Mouse (Mus musculus): ENCODE measurements around the gene Mta2. TPM values are rescaled to one million over a fixed set of nuclear protein-coding genes. Genes with fewer than 3 reads are reported as not detected.
A peak's percentile ranks its signal among the peaks of the same experiment; 100 is the strongest.

Gene Mta2
- polyA plus RNA-seq, 1 experiment from 2014 or later: 192 TPM

DNA sequence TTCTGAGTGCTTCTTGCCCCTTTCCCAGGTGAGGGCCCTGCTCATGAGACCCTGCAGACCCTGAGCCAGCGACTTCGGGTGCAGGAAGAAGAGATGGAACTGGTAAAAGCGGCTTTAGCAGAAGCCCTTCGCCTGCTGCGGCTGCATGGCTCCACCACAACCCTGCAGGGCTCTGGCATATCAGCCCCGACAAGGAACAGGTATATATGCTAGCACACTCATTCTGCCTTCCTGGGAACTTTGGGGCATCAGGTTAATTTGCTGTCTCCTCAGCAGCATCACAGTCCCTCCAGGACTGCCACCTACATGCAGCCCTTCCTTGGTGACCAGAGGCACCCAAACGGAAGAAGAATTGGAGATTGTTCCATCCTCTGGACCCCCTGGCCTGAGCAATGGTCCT lies 10.9 kb upstream of the Mta2 start:
- Histone ChIP-seq H3K9ac (replicated peaks) (peak overlapping the region; percentile 71; the same call in 1 of the 2 replicates), H3K36me3 (peaks cover 31% of the 10 kb centered on the region)
- WGBS: 82% methylated on average over 7 of the region's 7 CpGs

DNA sequence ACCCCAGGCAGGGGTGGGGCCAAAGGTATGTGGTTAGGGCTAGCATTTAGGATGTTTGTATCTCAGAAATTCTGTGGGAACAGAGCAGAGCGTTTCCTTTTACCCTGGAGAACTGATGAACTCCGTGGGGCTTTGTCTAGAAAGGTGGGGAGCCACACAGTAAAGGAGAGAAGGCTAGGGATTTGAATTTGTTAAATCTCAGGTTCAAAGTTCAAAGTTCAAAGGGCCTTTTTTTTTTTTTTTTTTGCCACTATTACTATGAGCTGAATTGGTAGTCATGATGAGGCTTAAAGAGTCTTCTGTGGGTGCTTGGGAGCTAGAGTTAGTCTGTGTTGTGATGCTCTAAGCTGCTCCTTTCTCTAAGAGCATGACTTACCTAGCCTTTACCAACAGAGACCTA lies 4.9 kb upstream of the Mta2 start:
- no peak for ATAC-seq (ENCODE audit: low FRiP score, low read depth)
- Histone ChIP-seq H3K4me2 (replicated peaks) (no peak overlapping the region), H3K36me3 (peaks cover 10% of the 10 kb centered on the region; the same call in 1 of the 2 replicates), H3K4me1 (peaks cover 10% of the 10 kb centered on the region), H3K27ac (replicated peaks) (no peak overlapping the region), H3K9me3 (no peaks in the 10 kb centered on the region), H3K27me3 (no peaks in the 10 kb centered on the region), H3K4me3 (no peak overlapping the region), H3K9ac (replicated peaks) (no peak overlapping the region)
- 88% methylated on average over 2 of the region's 2 CpGs for WGBS

More for the DNA sequence above, 10.9 kb upstream of the Mta2 start:
- Histone ChIP-seq H3K9me3 (no peaks in the 10 kb centered on the region), H3K27me3 (peaks cover 16% of the 10 kb centered on the region), H3K4me2 (replicated peaks) (peak overlapping the region; percentile 77; the same call in 1 of the 2 replicates), H3K4me1 (peaks cover 19% of the 10 kb centered on the region), H3K27ac (replicated peaks) (no peak overlapping the region), H3K4me3 (peak overlapping the region; percentile 57; the same call in 1 of the 2 replicates)
- ATAC-seq (ENCODE audit: low FRiP score, low read depth): no peak

DNA sequence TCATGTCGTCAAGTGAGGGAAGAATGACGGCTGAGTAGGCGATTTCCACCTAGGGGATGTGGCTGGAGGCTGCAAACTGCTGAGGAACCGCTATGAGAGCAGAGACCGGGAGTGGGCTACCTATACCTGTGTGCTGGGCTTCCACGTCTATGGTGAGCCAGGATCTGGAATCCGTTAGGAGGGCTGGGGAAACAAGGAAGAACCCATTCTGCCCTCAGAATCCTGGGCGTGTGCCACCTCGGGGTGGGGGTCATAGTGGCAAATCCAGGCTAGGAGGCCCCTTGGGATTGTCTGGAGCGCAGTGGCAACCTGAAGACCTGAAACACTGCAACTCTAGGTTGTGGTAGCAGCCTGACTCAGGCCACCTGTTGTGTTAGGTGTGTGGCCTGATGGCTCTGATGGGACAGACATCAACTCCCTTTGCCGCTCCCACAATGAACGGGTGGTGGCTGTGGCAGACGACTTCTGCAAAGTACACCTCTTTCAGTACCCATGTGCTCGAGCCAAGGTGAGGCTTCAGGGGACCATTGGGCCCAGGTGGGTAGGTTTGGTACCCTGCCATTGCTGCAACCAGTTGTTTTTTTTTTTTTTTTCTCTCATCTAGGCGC lies 1.0 kb upstream of the Mta2 start:
- 78% methylated on average over 15 of the region's 15 CpGs for WGBS
- Histone ChIP-seq H3K9me3 (no peaks in the 10 kb centered on the region), H3K27me3 (no peaks in the 10 kb centered on the region), H3K36me3 (peaks cover 20% of the 10 kb centered on the region), H3K9ac (replicated peaks) (peak overlapping the region; percentile 99; the same call in 1 of the 2 replicates), H3K4me1 (peaks cover 35% of the 10 kb centered on the region), H3K27ac (replicated peaks) (no peak overlapping the region), H3K4me3 (no peak overlapping the region), H3K4me2 (replicated peaks) (peak overlapping the region; percentile 73; the same call in 1 of the 2 replicates)
- no peak for ATAC-seq (ENCODE audit: low FRiP score, low read depth)

DNA sequence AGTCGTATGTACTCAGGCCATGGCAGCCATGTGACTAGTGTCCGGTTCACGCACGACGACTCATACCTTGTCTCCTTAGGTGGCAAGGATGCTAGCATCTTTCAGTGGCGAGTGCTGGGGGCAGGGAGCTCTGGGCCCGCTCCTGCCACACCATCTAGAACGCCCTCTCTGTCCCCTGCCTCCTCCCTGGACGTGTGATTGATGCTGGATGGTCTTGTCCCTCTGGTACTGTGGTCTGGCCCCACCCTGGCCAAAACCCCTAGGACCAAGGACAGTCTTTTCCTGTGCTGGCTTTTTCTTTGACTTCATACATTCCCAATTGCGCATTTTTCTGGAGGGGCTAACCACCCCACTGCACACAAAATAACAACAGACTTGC lies 550 bp upstream of the Mta2 start:
- peak overlapping the region; percentile 99 for H3K9ac ChIP-seq (replicated peaks)
- H3K4me3 ChIP-seq: peak overlapping the region; percentile 94
- peak; percentile 38 for ATAC-seq (ENCODE audit: low FRiP score, low read depth)
- no peaks in the 10 kb centered on the region for H3K9me3 ChIP-seq
- H3K36me3 ChIP-seq: peaks cover 22% of the 10 kb centered on the region
- 35% methylated on average over 10 of the region's 10 CpGs for WGBS
- H3K27ac ChIP-seq (replicated peaks): peak overlapping the region; percentile 98
- peaks cover 35% of the 10 kb centered on the region for H3K4me1 ChIP-seq
- no peaks in the 10 kb centered on the region for H3K27me3 ChIP-seq
- peak overlapping the region; percentile 73 for H3K4me2 ChIP-seq (replicated peaks)

DNA sequence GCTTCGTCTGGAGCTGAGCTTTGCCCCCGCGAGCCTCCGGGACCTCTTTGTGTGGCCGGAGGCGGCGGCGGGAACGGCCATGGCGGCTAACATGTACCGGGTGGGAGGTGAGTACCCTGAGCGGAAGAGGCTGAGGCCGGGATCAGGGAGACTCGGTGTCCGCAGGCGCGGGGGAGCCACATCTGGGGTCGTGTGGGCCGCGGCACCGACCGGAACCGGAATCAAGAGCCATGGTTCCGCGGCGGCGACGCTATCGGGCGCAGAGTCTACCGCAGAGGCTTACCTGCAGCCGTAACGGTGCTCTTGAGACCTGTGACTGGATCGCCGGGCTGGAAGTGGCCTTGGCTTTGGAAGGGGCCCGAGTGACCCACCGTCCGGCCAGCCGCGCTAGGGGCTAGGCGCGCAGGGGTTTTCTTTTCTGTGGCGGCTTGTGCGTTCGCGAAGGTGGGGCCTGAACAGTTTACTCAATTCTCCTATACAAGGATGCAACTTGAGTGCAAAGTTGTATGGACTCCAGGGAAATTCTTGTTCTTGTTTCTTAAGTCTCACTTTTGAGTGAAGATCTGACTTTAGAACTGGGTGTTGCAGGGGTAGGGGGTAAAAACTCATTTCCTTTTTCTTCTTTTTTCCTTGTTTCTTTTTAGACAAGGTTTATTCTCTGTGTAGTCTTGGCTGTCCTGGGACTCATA lies 745 bp downstream of the Mta2 start:
- Histone ChIP-seq H3K4me1 (peaks cover 35% of the 10 kb centered on the region), H3K27me3 (no peaks in the 10 kb centered on the region), H3K9ac (replicated peaks) (peak overlapping the region; percentile 99), H3K27ac (replicated peaks) (peak overlapping the region; percentile 98), H3K4me3 (peak overlapping the region; percentile 94), H3K36me3 (peaks cover 33% of the 10 kb centered on the region), H3K9me3 (no peaks in the 10 kb centered on the region), H3K4me2 (replicated peaks) (peak overlapping the region; percentile 73)
- WGBS: 0% methylated on average over 46 of the region's 46 CpGs
- ATAC-seq (ENCODE audit: low FRiP score, low read depth): peak; percentile 52

DNA sequence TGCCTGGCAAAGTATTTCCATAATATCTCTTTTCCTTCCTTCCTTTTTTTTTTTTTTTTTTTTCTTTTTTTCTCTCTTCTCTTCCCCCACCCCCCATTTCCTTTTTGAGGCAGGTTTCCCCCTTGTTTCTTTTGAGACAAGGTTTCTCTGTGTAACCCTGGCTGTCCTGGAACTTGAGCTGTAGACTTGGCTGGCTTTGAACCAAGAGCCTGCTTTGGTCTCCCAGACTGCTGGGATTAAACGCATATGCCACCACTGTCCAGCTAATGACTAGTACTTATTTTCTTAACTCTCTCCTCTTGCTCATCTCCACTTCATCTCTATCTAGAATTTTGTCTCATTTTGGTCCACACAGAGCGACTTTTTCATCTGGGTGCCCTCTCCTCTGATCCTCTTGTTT lies 1.4 kb downstream of the Mta2 start:
- Histone ChIP-seq H3K4me1 (peaks cover 35% of the 10 kb centered on the region), H3K36me3 (peaks cover 40% of the 10 kb centered on the region), H3K4me2 (replicated peaks) (peak overlapping the region; percentile 73), H3K4me3 (peak overlapping the region; percentile 94), H3K27me3 (no peaks in the 10 kb centered on the region), H3K9ac (replicated peaks) (peak overlapping the region; percentile 99), H3K27ac (replicated peaks) (no peak overlapping the region), H3K9me3 (no peaks in the 10 kb centered on the region)
- 76% methylated on average over 2 of the region's 2 CpGs for WGBS
- no peak for ATAC-seq (ENCODE audit: low FRiP score, low read depth)

DNA sequence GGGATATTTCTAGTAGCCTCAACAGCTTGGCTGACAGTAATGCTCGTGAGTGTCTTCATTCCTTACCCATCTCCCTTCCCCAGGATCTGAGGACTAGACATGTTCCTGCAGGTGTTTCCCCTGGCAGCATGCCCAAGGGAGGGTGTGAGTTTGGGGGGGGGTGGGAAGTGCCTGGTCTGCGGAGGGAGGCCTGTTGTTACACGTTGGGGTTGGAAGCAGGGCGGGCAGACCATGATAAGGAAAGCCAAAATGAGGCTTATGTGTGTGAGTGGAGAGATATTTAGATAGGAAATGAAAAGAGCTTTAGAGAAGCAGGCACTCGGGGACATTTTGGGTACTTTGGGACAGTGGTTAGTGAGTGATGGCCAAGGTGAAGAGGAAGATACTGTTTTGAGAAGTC lies 2.4 kb downstream of the Mta2 start:
- H3K9me3 ChIP-seq: no peaks in the 10 kb centered on the region
- H3K27me3 ChIP-seq: no peaks in the 10 kb centered on the region
- peak overlapping the region; percentile 73 for H3K4me2 ChIP-seq (replicated peaks)
- no peak overlapping the region for H3K9ac ChIP-seq (replicated peaks)
- peaks cover 50% of the 10 kb centered on the region for H3K36me3 ChIP-seq
- peaks cover 35% of the 10 kb centered on the region for H3K4me1 ChIP-seq
- WGBS: 81% methylated on average over 5 of the region's 5 CpGs
- H3K4me3 ChIP-seq: peak overlapping the region; percentile 12; the same call in 1 of the 2 replicates
- ATAC-seq (ENCODE audit: low FRiP score, low read depth): no peak
- no peak overlapping the region for H3K27ac ChIP-seq (replicated peaks)

DNA sequence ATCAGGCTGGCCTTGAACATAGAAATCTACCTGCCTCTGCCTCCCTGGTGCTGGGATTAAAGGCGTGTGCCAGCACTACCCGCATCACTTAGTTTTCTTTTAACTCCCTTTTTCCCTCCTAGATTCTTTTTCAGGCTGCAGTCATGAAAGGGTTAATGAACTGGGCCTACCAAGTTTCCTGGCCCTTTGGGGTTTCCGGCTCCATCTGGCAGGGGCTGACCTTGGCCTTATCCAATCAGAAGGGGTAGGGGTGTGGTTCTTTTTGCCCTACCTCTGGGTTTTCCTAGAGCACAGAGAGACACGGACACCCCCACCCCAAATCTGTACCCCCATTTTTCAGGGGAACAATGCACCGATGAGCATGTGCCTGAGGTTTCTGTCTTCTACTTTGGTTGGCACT lies 3.1 kb downstream of the Mta2 start:
- WGBS: 55% methylated on average over 5 of the region's 5 CpGs
- Histone ChIP-seq H3K27ac (replicated peaks) (no peak overlapping the region), H3K9me3 (no peaks in the 10 kb centered on the region), H3K27me3 (no peaks in the 10 kb centered on the region), H3K9ac (replicated peaks) (no peak overlapping the region; the same call in 1 of the 2 replicates), H3K4me3 (peak overlapping the region; percentile 13; the same call in 1 of the 2 replicates), H3K4me2 (replicated peaks) (peak overlapping the region; percentile 31), H3K4me1 (peaks cover 35% of the 10 kb centered on the region), H3K36me3 (peaks cover 57% of the 10 kb centered on the region)
- no peak for ATAC-seq (ENCODE audit: low FRiP score, low read depth)

DNA sequence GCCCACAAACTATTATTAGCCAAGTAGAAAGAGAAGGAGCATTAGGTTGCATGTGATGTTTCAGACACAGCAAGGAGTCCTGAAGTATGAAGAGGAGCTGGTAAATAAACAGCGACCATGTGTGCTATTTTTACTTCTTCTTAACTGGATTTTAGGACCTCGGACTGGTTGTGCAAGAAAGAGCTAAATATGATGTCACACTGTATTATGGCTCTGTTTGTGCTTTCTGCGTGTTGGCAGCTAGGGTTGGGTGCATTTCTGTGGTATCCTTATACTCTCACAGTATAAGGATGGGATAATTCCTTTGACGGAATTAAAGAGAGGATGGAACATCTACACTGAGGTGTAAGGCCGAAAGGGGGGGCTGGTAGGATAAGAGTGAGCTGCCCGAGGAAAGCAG lies 3.6 kb downstream of the Mta2 start:
- H3K9ac ChIP-seq (replicated peaks): no peak overlapping the region

DNA sequence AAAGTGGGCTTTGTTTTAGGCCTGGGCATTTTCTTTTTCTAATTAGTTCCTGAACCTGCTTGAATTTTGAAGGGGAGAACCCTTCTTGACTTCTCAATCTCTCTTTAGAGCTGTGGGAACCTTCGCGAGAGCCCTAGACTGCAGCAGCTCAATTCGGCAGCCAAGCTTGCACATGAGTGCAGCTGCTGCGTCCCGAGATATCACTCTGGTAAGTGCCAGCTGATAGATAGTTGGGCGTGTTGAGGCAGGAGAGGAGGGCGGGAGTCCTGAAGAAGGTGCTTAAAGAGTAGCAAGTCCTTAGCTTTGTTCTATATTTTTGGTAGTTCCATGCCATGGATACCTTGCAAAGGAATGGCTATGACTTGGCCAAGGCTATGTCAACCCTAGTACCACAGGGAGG lies 5.3 kb downstream of the Mta2 start:
- no peak overlapping the region for H3K4me2 ChIP-seq (replicated peaks)
- no peak overlapping the region for H3K9ac ChIP-seq (replicated peaks)
- peaks cover 78% of the 10 kb centered on the region for H3K36me3 ChIP-seq
- WGBS: 93% methylated on average over 7 of the region's 7 CpGs
- peaks cover 31% of the 10 kb centered on the region for H3K4me1 ChIP-seq
- ATAC-seq (ENCODE audit: low FRiP score, low read depth): no peak
- H3K4me3 ChIP-seq: no peak overlapping the region
- H3K9me3 ChIP-seq: no peaks in the 10 kb centered on the region
- H3K27ac ChIP-seq (replicated peaks): no peak overlapping the region
- H3K27me3 ChIP-seq: no peaks in the 10 kb centered on the region

More for the DNA sequence above, 3.6 kb downstream of the Mta2 start:
- no peaks in the 10 kb centered on the region for H3K9me3 ChIP-seq
- H3K27me3 ChIP-seq: no peaks in the 10 kb centered on the region
- H3K36me3 ChIP-seq: peaks cover 62% of the 10 kb centered on the region
- H3K27ac ChIP-seq (replicated peaks): no peak overlapping the region
- H3K4me1 ChIP-seq: peaks cover 35% of the 10 kb centered on the region
- no peak for ATAC-seq (ENCODE audit: low FRiP score, low read depth)
- H3K4me2 ChIP-seq (replicated peaks): peak overlapping the region; percentile 31; the same call in 1 of the 2 replicates
- 91% methylated on average over 6 of the region's 6 CpGs for WGBS
- H3K4me3 ChIP-seq: peak overlapping the region; percentile 13; the same call in 1 of the 2 replicates

DNA sequence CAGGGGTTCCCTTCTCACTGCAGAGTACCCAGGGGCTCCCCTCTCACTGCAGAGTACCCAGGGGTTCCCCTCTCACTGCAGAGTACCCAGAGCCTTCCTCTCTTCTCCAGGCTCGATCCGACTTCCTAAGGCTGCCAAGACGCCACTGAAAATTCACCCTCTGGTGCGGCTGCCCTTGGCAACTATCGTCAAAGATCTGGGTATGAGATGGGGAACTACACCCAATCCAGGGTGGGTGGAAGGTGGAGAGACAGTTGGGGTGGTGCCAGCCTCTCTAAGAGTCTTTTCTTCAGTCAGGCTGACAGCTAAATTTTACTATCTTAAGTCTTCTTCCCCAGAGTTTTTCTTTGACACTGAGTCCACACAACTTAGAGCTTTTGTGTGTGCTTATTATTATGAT lies 8.5 kb downstream of the Mta2 start:
- H3K9me3 ChIP-seq: no peaks in the 10 kb centered on the region
- H3K4me1 ChIP-seq: peaks cover 31% of the 10 kb centered on the region
- no peak overlapping the region for H3K4me2 ChIP-seq (replicated peaks)
- WGBS: 90% methylated on average over 5 of the region's 5 CpGs
- no peaks in the 10 kb centered on the region for H3K27me3 ChIP-seq
- no peak overlapping the region for H3K27ac ChIP-seq (replicated peaks)
- no peak overlapping the region for H3K4me3 ChIP-seq
- ATAC-seq (ENCODE audit: low FRiP score, low read depth): no peak
- H3K36me3 ChIP-seq: peaks cover 74% of the 10 kb centered on the region
- no peak overlapping the region for H3K9ac ChIP-seq (replicated peaks)

DNA sequence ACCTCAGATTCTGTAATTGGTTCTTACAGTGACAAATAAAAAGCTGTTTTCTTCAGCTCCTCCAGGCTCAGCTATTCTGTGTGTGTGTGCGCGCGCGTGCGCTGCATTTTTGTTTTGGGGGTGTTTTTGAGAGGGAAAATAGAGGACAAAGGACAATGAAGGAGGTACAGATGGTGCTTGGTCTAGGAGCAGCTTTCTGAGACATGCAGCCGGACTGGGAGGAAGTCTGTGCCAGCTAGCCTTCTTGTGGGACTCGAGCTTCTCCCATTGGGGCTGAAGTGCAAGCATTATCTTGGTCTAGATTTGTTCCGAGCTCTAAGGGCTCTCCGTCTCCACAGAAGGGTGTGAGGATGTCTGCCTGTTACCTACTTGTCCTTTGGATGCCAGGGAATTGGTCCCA lies 10.6 kb downstream of the Mta2 start:
- H3K27me3 ChIP-seq: no peaks in the 10 kb centered on the region
- H3K9ac ChIP-seq (replicated peaks): peak overlapping the region; percentile 61; the same call in 1 of the 2 replicates
- 96% methylated on average over 9 of the region's 9 CpGs for WGBS
- no peak for ATAC-seq (ENCODE audit: low FRiP score, low read depth)
- H3K36me3 ChIP-seq: peaks cover 71% of the 10 kb centered on the region
- H3K27ac ChIP-seq (replicated peaks): peak overlapping the region; percentile 91
- H3K4me1 ChIP-seq: peaks cover 32% of the 10 kb centered on the region
- peak overlapping the region; percentile 94 for H3K4me2 ChIP-seq (replicated peaks)
- no peak overlapping the region for H3K4me3 ChIP-seq
- no peaks in the 10 kb centered on the region for H3K9me3 ChIP-seq
